Mouse (Mus musculus) left cerebral cortex, postnatal 14 days (tissue): ENCODE results near the gene Fcf1. TPM values are rescaled to one million over a fixed set of nuclear protein-coding genes. Genes with fewer than 3 reads are reported as not detected.

ENCODE experiments used
- total RNA-seq, 2 experiments: library from RNA; stranded (reverse); gene quantifications; 2 replicates each; pipeline ENCODE4 v1.2.3; 2021

Fcf1 gene
- total RNA-seq, 2 experiments from 2014 or later: 24.0 to 25.1 TPM

Other genes starting within 250 kb of the Fcf1 start
- gene Npc2, start 197.7 kb upstream of the Fcf1 start, total RNA-seq: 10 to 100 TPM; 28.7 to 30.5 TPM
- 10 to 100 TPM; 55.3 to 61.8 TPM for gene Isca2, start 197.6 kb upstream of the Fcf1 start, total RNA-seq
- 1 to 10 TPM; 1.1 to 1.2 TPM for gene Ltbp2, start 94.4 kb upstream of the Fcf1 start, total RNA-seq
- gene Arel1, start within 50 bp of the Fcf1 start, total RNA-seq: 100 to 1,000 TPM; 103 to 106 TPM
- gene Ylpm1, start 25.4 kb downstream of the Fcf1 start, total RNA-seq: 100 to 1,000 TPM; 116 to 118 TPM
- 1 to 10 TPM; 1.0 to 1.2 TPM for gene Prox2, start 139.9 kb downstream of the Fcf1 start, total RNA-seq
- gene Dlst, start 139.9 kb downstream of the Fcf1 start, total RNA-seq: 100 to 1,000 TPM; 173 TPM
- 10 to 100 TPM; 37.9 to 41.1 TPM for gene Rps6kl1, start 180.4 kb downstream of the Fcf1 start, total RNA-seq
- 1 to 10 TPM; 2.5 to 2.7 TPM for gene Pgf, start 206.9 kb downstream of the Fcf1 start, total RNA-seq
- gene Eif2b2, start 248.6 kb downstream of the Fcf1 start, total RNA-seq: 10 to 100 TPM; 63.5 to 65.0 TPM